Mouse (Mus musculus) left cerebral cortex, postnatal 36 days (tissue): ENCODE data around the gene Fgfr2. TPM values are rescaled to one million over a fixed set of nuclear protein-coding genes. Genes with fewer than 3 reads are reported as not detected.
"Not testable (repeated sequence)": the region's sequence is repeated elsewhere in the genome, so short reads cannot be mapped to it uniquely, and the experiment has no call there.

Source experiments
- DNase-seq, 2 experiments: peaks; one replicate each; pipeline ENCODE4 v3.0.0; 2021 to 2022; ENCODE audit warnings: low spot score in 2 of 2, mixed read lengths in 1 of 2
- intact Hi-C: fragments of 180-260 bp; cut with DNase I; formaldehyde crosslinking; loops from one replicate; pipeline ENCODE4 v1.15.1; 2025
- total RNA-seq, 2 experiments: library from RNA; stranded (reverse); gene quantifications; 2 replicates each; pipeline ENCODE4 v1.2.3; 2021

Gene Fgfr2
- total RNA-seq, 2 experiments from 2014 or later: 41.6 to 46.6 TPM

GRCm38 (mm10) chr7:131062541-131062940, 2060.6 kb downstream of the Fgfr2 start:
- no peak for DNase-seq
- intact Hi-C loops: loop anchor here (10.0 kb wide), 1 partner anchor 288 kb away; the partner anchor contains the start of gene Btbd16

- intact Hi-C loops: loop anchor here (10.0 kb wide), 1 partner anchor 285 kb away; the partner anchor contains the start of gene Btbd16
- DNase-seq: not testable (repeated sequence)
These were observed 2063.3 kb downstream of the Fgfr2 start for GRCm38 (mm10) chr7:131059808-131060207.

DNA sequence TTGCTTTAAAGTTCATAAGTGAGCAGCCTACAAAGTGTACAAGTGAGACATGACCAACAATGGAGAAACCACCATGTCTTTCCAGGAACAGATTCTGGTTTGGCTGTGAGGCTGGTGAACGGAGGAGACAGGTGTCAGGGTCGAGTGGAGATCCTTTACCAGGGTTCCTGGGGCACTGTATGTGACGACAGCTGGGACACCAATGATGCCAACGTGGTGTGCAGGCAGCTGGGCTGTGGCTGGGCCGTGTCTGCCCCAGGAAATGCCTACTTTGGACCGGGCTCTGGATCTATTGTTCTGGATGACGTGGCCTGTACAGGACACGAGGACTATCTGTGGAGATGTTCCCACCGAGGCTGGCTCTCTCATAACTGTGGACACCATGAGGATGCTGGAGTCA, 2065.2 kb downstream of the Fgfr2 start:
- DNase-seq, intact Hi-C loops: not testable (repeated sequence)

- DNase-seq: no peak
- intact Hi-C loops: no loop called here
These were observed 2068.3 kb downstream of the Fgfr2 start for GRCm38 (mm10) chr7:131054808-131055370.

DNA sequence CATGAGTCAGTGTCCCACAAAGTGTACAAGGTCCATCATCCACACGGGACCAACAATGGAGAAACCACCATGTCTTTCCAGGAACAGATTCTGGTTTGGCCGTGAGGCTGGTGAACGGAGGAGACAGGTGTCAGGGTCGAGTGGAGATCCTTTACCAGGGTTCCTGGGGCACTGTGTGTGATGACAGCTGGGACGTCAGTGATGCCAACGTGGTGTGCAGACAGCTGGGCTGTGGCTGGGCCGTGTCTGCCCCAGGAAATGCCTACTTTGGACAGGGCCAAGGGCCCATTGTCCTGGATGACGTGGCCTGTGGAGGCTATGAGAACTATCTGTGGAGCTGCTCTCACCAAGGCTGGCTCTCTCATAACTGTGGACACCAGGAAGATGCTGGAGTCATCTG, 2073.3 kb downstream of the Fgfr2 start:
- intact Hi-C loops, DNase-seq: not testable (repeated sequence)

DNA sequence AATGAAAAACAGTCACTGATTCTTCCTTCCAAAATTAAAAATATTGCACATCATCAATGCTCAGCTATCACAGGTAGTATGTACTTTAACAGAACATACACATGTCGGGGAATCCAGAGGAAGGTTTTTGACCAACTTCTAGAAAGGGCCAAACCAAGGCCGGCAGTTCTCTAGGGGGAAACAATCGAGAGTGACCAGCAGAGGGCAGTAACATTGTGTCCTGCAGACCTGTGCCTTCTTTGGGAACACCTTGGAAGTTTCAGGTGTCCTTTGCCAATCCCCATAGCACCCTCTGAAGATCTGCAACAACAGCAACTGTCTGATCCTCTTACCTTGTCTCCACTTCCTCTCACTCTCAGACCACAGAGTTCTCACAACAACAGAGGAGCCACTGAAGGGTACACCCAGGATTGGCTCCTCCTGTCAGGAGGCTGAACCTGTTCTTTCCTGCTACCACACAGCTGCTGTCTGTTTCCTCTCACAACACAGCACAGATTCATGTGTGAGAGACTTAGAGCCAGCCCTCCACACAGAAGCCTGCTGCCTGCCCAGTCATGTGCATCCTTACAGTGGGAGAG, 2077.8 kb downstream of the Fgfr2 start:
- intact Hi-C loops, DNase-seq: not testable (repeated sequence)

- intact Hi-C loops: no loop called here
- DNase-seq: no peak
These were observed 2080.5 kb downstream of the Fgfr2 start for GRCm38 (mm10) chr7:131042657-131043056.

DNA sequence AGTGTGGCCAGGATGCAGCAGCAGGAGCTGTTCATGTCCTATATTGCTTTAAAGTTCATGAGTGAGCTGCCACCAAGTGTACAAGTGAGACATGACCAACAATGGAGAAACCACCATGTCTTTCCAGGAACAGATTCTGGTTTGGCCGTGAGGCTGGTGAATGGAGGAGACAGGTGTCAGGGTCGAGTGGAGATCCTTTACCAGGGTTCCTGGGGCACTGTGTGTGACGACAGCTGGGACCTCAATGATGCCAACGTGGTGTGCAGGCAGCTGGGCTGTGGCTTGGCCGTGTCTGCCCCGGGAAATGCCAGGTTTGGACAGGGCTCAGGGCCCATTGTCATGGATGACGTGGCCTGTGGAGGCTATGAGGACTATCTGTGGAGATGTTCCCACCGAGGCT, 2082.4 kb downstream of the Fgfr2 start:
- DNase-seq, intact Hi-C loops: not testable (repeated sequence)

- intact Hi-C loops: no loop called here
- DNase-seq: no peak
These were observed 2086.1 kb downstream of the Fgfr2 start for GRCm38 (mm10) chr7:131037083-131037482.

DNA sequence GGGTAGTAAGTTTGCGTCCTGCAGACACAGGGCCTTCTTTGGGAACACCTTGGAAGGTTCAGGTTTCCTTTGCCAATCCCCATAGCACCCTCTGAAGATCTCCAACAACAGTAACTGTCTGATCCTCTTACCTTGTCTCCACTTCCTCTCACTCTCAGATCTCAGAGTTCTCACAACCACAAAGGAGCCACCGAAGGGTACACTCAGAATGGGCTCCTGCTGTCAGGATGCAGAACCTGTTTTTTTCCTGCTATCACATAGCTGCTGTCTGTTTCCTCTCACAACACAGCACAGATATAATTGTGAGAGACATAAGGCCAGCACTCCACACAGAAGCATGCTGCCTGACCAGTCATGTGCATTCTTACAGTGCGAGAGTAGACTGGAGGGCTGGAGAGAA, 2086.8 kb downstream of the Fgfr2 start:
- intact Hi-C loops: no loop called here
- DNase-seq: no peak

GRCm38 (mm10) chr7:131031755-131032154, 2091.4 kb downstream of the Fgfr2 start, which contains the start of gene Dmbt1:
TSS of gene Dmbt1 (plus strand) at chr7:131032053.
- no peak for DNase-seq
- intact Hi-C loops: no loop called here

GRCm38 (mm10) chr7:131027557-131027956, 2095.6 kb downstream of the Fgfr2 start:
- no peak for DNase-seq
- intact Hi-C loops: no loop called here

- intact Hi-C loops: no loop called here
- DNase-seq: no peak
These were observed 2098.3 kb downstream of the Fgfr2 start for GRCm38 (mm10) chr7:131024807-131025206.

- intact Hi-C loops: no loop called here
These were observed 2104.0 kb downstream of the Fgfr2 start for GRCm38 (mm10) chr7:131019181-131019580.

DNA sequence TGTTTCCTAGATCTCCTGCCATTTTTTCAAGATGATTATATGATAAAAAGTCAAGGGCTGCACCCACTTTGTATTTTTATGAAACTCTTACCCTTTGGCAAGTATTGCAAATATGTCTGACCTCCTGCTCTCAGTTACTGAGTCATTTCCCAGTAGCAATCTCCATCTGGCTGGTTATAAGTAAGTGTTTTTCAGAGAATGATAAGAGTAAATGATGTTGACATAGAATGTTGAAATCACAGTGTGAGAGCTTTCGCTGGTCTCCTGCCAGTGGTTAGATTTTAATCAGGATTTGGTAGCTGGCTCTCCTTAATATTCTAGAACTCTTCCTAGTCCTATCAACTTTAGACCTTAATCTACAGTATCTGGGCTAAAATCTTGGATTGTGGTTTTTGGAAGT, 2111.2 kb downstream of the Fgfr2 start:
- intact Hi-C loops: no loop called here
- no peak for DNase-seq

More at GRCm38 (mm10) chr7:131019181-131019580, 2104.0 kb downstream of the Fgfr2 start:
- DNase-seq: no peak

GRCm38 (mm10) chr7:131009178-131009577, 2114.0 kb downstream of the Fgfr2 start:
- no peak for DNase-seq
- intact Hi-C loops: no loop called here

- intact Hi-C loops: no loop called here
- no peak for DNase-seq
These were observed 2115.9 kb downstream of the Fgfr2 start for GRCm38 (mm10) chr7:131007221-131007620.

GRCm38 (mm10) chr7:131004071-131004470, 2119.1 kb downstream of the Fgfr2 start:
- intact Hi-C loops: no loop called here
- no peak for DNase-seq

DNA sequence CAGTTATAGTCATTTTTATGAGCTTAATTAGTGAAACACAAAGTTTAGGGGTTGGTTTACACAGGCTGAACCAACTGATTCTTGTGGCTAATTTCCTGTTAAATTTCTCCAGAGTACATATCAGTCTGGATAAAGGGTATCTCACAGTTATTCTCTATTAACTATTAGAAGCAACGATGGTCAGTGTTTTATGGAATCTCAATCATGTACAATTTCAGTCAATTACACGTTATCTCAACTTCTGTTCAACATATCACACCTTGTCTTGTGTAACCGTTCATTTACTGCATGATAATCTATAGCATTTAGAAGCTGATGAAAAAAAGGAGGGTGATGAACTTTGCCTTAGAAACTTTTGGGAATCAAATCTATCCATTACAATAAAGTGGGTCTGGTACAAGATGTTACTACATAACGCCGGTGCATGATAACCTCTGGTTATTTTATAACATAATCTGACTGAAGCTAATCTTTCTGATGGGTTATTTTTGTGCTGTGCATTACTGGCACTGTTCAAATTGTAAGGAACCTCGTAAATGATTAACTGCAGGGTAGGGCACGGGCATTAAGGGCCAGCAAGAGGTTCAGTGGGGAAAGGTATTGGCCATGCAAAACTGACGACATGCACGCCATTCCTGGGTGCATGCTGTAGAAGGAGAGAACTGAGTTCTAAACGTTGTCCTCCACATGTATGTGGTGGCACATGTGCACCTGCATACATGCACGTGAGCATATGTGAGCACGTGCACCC, 2121.0 kb downstream of the Fgfr2 start:
- intact Hi-C loops: no loop called here
- no peak for DNase-seq

DNA sequence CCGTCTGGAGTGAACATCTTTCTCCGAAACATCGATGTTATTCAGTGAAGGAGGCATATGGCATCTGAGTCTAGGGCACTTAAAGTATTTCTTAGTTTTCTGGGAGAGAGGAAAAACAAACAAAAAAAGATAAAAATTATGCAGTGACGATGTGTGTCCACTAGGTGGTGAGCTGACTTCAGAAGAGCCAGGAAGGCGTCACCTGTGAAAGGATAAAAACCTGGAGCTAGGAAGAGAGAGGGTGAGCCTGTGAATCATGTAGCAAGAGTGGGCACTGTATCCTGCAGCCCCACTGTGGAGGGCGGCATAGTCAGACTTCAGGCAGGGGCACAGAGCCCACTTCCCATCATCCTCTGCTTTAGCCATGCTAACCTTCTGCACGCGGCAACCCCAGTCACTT, 2129.2 kb downstream of the Fgfr2 start:
- no peak for DNase-seq
- intact Hi-C loops: no loop called here
